Mouse (Mus musculus): ENCODE data around the gene Mgat4b. TPM values are rescaled to one million over a fixed set of nuclear protein-coding genes. Genes with fewer than 3 reads are reported as not detected.

Gene Mgat4b
- polyA plus RNA-seq, 1 experiment from 2014 or later = 11.8 TPM

Small RNA genes within 50 kb of the gene (microRNA-seq; reads per million reads assigned to microRNA genes)
- not detected for gene Mir6919 (ENCODE audit: borderline number of aligned reads)

Other genes with a start within 250 kb of the Mgat4b start
- 93.2 and 100 TPM in 2 replicates for gene Rnf130, start 185.5 kb upstream of the Mgat4b start, polyA plus RNA-seq (2015; fragmentation: Nextera tagmentation; extraction: Ambion mirVana)
- gene Tbc1d9b, start 79.5 kb upstream of the Mgat4b start, polyA plus RNA-seq (2015; fragmentation: Nextera tagmentation; extraction: Ambion mirVana) = 25.5 and 27.7 TPM in 2 replicates
- 13.1 and 15.3 TPM in 2 replicates for gene Mrnip, start 36.4 kb upstream of the Mgat4b start, polyA plus RNA-seq (2015; fragmentation: Nextera tagmentation; extraction: Ambion mirVana)
- 233 and 246 TPM in 2 replicates for gene Sqstm1, start 63 bp upstream of the Mgat4b start, polyA plus RNA-seq (2015; fragmentation: Nextera tagmentation; extraction: Ambion mirVana)
- gene Ltc4s, start 27.7 kb downstream of the Mgat4b start, polyA plus RNA-seq (2015; fragmentation: Nextera tagmentation; extraction: Ambion mirVana) = 3.5 and 3.7 TPM in 2 replicates
- gene Maml1, start 81.4 kb downstream of the Mgat4b start, polyA plus RNA-seq (2015; fragmentation: Nextera tagmentation; extraction: Ambion mirVana) = 4.7 and 5.3 TPM in 2 replicates
- 196 and 213 TPM in 2 replicates for gene Canx, start 114.8 kb downstream of the Mgat4b start, polyA plus RNA-seq (2015; fragmentation: Nextera tagmentation; extraction: Ambion mirVana)
- gene Cby3, start 143.6 kb downstream of the Mgat4b start, polyA plus RNA-seq (2015; fragmentation: Nextera tagmentation; extraction: Ambion mirVana) = not detected in 2 replicates
- 350 and 356 TPM in 2 replicates for gene Hnrnph1, start 166.1 kb downstream of the Mgat4b start, polyA plus RNA-seq (2015; fragmentation: Nextera tagmentation; extraction: Ambion mirVana)
- gene Rufy1, start 220.2 kb downstream of the Mgat4b start, polyA plus RNA-seq (2015; fragmentation: Nextera tagmentation; extraction: Ambion mirVana) = 13.0 and 13.6 TPM in 2 replicates

Measured in thymus, postnatal 0 days (tissue).